Mouse (Mus musculus) cerebellum, adult 9-11 months (tissue): ENCODE measurements at regions not wholly inside any gene's neighbourhood (a gene's known extent, or its start where the extent isn't known, plus 50 kb on each side); places are given as distances from the start of the nearest gene placed in this dataset.

Experiments
- DNase-seq: peaks from one replicate; pipeline ENCODE4 v3.0.0; 2022

DNA sequence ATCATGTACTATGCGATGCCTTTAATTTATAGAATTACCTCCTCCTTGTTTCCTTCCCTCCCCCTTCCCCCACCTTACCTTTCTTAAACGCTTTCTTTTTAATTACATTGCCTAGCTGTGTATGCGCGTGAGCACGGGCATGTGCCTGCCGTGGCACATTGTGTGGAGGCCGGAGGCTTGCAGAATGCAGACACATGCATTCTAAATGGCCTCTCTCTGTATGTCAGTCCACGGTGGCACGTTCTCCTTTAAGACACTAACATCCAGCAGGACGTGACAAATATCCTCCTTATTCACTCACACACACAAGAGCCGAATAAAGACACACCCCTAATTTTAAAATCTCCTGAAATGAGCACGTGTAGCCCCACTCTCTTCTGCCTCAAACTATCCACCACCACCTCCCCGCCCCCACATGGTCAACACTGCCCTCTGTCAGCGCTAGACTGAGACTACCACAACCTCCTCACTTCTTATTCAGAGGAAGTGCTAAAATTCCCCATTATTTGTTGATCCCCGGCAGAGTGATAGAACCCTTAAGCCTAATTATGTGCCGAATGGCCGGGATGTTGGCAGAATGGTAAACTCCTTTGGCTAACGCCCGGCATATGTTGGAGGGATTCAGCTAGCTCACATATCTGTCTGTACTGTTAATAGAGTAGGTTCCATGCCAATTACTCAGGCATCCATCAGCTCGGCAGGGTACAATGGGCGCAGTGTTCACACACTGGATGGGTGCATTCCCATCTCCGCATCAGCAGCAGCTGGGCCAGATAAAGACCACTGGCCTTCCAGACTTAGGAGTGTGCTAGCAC, 70.5 kb upstream of the Zfp217 start:
- DNase-seq: no peak

DNA sequence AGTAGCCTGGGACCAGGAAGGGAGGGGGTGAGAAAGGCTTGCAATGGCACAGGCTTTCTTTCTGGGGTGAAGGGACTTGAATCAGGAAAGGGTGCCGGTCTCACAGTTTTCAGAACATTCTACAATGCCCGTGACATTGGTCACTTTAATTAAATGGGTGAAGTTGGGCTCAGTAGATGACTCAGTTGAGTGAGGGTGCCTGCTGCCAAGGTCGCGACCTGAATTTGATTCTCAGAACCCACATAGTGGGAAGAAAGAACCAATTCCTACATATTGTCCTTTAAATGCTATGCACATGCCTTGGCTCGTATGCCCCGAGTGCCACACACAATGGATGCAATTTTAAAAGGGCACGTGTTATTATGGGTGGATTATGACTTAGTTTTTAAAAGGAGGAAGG, 68.4 kb upstream of the Zfp217 start:
- DNase-seq: no peak

GRCm38 (mm10) chr2:170209121-170209520, 61.2 kb upstream of the Zfp217 start:
- no peak for DNase-seq

DNA sequence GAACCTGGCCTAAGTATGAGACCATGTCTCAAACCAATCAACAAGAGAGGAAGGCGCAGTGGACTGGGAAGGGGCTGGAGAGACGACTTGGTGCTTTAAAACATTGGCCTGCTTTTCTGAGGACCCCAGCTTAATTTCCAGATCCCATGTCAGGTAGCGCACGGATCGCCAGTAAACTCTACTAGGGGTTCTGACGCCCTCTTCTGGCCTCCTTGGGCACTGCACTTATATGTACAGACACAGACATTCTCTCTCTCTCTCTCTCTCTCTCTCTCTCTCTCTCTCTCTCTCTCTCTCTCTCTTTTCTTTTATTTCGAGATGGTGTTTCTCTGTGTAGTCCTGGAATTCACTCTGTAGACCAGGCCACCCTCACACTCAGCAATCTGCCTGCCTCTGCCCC, 60.0 kb upstream of the Zfp217 start:
- no peak for DNase-seq

DNA sequence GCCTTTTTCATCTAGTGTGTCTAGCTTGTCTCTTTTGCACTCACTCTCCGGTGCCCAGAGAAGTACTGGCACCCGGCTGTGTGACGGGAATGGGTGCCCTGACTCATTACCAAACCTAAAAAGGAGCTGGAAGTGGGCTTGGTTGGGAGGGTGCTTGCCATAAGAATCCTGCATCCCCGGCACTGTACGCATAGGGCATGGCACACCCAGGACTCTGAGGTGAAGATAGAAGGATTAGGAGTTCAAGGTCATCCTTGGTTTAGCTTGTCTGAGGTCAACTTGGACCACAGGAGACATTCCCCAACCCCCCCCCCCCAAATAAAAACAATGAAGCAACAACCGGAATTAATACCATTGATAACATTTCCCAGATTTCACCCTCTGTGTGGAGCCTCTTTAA, 59.5 kb upstream of the Zfp217 start:
- no peak for DNase-seq

- no peak for DNase-seq
These were observed 59.0 kb upstream of the Zfp217 start for GRCm38 (mm10) chr2:170206870-170207269.

- no peak for DNase-seq
These were observed 58.5 kb upstream of the Zfp217 start for GRCm38 (mm10) chr2:170206442-170206754.

- no peak for DNase-seq
These were observed 57.9 kb upstream of the Zfp217 start for GRCm38 (mm10) chr2:170205591-170206441.

- no peak for DNase-seq
These were observed 57.0 kb upstream of the Zfp217 start for GRCm38 (mm10) chr2:170204768-170205514.

- DNase-seq: no peak
These were observed 55.6 kb upstream of the Zfp217 start for GRCm38 (mm10) chr2:170203496-170203895.

DNA sequence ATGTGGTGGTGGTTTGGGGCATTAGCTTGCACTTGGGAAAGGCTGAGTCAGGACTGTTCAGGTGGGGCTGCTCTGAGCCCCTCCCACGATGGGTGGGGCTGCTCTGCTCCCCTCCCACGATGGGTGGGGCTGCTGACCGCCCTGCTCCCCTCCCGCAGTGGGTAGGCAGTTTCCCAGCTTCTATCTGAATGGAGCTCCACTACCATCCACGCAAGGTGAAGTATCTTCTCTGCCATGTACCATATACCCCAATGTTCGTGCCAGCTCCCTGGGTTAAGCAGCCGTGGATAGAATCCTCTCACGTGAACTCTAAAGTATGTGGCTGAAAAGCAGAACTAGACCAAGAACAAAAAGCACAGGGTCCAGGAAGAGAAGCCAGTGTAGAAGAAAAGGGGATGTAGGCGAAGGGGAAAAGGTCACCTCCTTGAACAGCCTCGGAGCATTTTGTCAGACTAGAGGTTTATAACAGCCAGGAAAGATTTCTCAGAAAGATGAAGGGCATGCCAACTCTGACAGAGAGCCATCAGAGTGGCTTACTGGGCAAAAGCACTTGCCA, 54.0 kb upstream of the Zfp217 start:
- no peak for DNase-seq
